Mouse (Mus musculus) neural tube, embryonic 12.5 days (tissue): ENCODE measurements around the gene Wwc2. TPM values are rescaled to one million over a fixed set of nuclear protein-coding genes. Genes with fewer than 3 reads are reported as not detected.
"Not testable (repeated sequence)": the region's sequence is repeated elsewhere in the genome, so short reads cannot be mapped to it uniquely, and the experiment has no call there.

Source experiments
- ATAC-seq: fragments of 200-750 bp; cut with Nextera tagmentation; 2 replicates; pipeline ENCODE4 v1.8.0; 2017; ENCODE audit warnings: low read depth, mild to moderate bottlenecking, moderate TSS enrichment, moderate library complexity; ENCODE audit not compliant: low FRiP score
- H3K27ac ChIP-seq: fragments of 300-500 bp; sonication (generic); 2 replicates; pipeline ENCODE4 v1.5.1; 2016
- H3K27me3 ChIP-seq: fragments of 300-500 bp; sonication (generic); replicated peaks from 2 replicates; pipeline ENCODE4 v1.6.1; 2016; ENCODE audit warnings: mild to moderate bottlenecking
- H3K36me3 ChIP-seq: fragments of 300-500 bp; sonication (generic); 2 replicates; pipeline ENCODE4 v1.6.1; 2016; ENCODE audit warnings: mild to moderate bottlenecking
- H3K4me1 ChIP-seq: fragments of 300-500 bp; sonication (generic); 2 replicates; pipeline ENCODE4 v1.6.1; 2016
- H3K4me2 ChIP-seq: fragments of 300-500 bp; sonication (generic); replicated peaks from 2 replicates; pipeline ENCODE4 v1.6.1; 2016; ENCODE audit warnings: mild to moderate bottlenecking
- H3K4me3 ChIP-seq: fragments of 300-500 bp; sonication (generic); 2 replicates; pipeline ENCODE4 v1.5.1; 2016
- H3K9ac ChIP-seq: fragments of 300-500 bp; sonication (generic); 2 replicates; pipeline ENCODE4 v1.6.1; 2016; ENCODE audit warnings: mild to moderate bottlenecking
- H3K9me3 ChIP-seq: fragments of 300-500 bp; sonication (generic); 2 replicates; pipeline ENCODE4 v1.6.1; 2016; ENCODE audit warnings: mild to moderate bottlenecking
- WGBS: fragments of 180-500 bp; shearing (Covaris S2); methylation state at CpG from one replicate; pipeline ENCODE4 v1.1.7; 2016; 5-methylcytosine and 5-hydroxymethylcytosine counted together
- polyA plus RNA-seq: library from polyadenylated mRNA; unstranded; fragments of >200 nt; fragmentation: Nextera tagmentation; extraction: Ambion mirVana; gene quantifications from 2 replicates; pipeline ENCODE4 v1.2.1, GENCODE M21; 2016

Gene Wwc2
- polyA plus RNA-seq, 1 experiment from 2014 or later, result 11.7 TPM

GRCm38 (mm10) chr8:47824182-47824581 is 166.5 kb downstream of the Wwc2 start, which contains the start of gene Cldn22:
Gene Cldn22 (plus strand): TSS chr8:47824482.
- ATAC-seq, result no peak
- 76% methylated on average over 13 of the region's 13 CpGs for WGBS
- Histone ChIP-seq H3K4me1 (no peaks in the 10 kb centered on the region), H3K27ac (no peak within 1 kb of the TSS), H3K36me3 (peaks cover 5% of the 10 kb centered on the region), H3K9ac (no peak within 1 kb of the TSS), H3K4me3 (no peak within 1 kb of the TSS), H3K4me2 (no peak within 1 kb of the TSS), H3K9me3 (no peaks in the 10 kb centered on the region), H3K27me3 (no peaks in the 10 kb centered on the region)

DNA sequence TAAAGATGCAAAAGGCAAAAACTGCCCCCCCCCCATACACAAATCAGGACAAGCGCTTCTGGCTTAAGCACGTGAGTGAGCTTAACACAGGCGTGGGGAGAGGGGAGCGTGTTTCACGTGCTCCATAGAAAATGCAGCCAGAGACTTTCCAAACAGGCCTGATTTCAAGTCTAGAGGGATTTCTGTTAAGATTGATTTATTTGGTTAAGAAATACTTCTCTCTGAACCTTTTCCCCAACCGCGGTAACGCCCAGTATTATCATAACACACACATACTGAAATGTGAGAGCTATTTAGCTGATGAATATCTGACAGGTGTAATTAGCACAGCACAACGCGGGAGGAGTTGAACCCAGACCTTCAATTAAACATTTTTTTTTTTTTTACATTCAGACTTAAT is 166.9 kb downstream of the Wwc2 start:
- no peak for ATAC-seq
- H3K4me1 ChIP-seq, result no peaks in the 10 kb centered on the region
- H3K36me3 ChIP-seq, result peaks cover 5% of the 10 kb centered on the region
- no peak overlapping the region for H3K4me3 ChIP-seq
- no peaks in the 10 kb centered on the region for H3K27me3 ChIP-seq
- H3K9me3 ChIP-seq, result no peaks in the 10 kb centered on the region
- no peak overlapping the region for H3K27ac ChIP-seq
- no peak overlapping the region for H3K4me2 ChIP-seq
- no peak overlapping the region for H3K9ac ChIP-seq
- WGBS, result 78% methylated on average over 10 of the region's 10 CpGs

DNA sequence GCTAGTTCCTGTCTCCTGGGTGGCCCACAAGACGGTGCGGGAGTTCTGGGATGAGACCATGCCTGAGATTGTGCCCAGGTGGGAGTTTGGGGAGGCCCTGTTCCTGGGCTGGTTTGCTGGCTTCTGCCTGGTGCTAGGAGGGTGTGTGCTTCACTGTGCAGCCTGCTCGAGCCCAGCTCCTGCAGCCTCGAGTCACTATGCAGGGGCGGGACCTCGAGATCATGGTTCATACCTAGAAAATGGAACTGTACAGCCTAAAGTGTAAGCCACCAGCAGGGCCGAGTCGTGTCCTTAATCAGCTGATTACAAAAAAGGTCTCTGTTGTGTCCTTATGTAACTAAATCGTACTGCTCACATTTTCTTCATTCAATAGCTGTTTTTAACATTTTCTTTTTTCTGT is 168.2 kb downstream of the Wwc2 start:
- not testable (repeated sequence) for H3K4me1 ChIP-seq, H3K27ac ChIP-seq, H3K36me3 ChIP-seq, H3K4me3 ChIP-seq, H3K27me3 ChIP-seq, H3K9ac ChIP-seq, H3K4me2 ChIP-seq, ATAC-seq, H3K9me3 ChIP-seq
- WGBS, result 90% methylated on average over 7 of the region's 9 CpGs

- Histone ChIP-seq H3K4me2 (no peak within 1 kb of the TSS), H3K4me3 (no peak within 1 kb of the TSS), H3K27me3 (no peaks in the 10 kb centered on the region), H3K36me3 (no peaks in the 10 kb centered on the region), H3K27ac (no peak within 1 kb of the TSS), H3K9me3 (no peaks in the 10 kb centered on the region), H3K9ac (no peak within 1 kb of the TSS), H3K4me1 (no peaks in the 10 kb centered on the region)
- no peak for ATAC-seq
- 83% methylated on average over 6 of the region's 6 CpGs for WGBS
Observed at GRCm38 (mm10) chr8:47821843-47822242, 168.9 kb downstream of the Wwc2 start, which contains the start of gene Cldn24. Gene Cldn24 (plus strand): TSS chr8:47822143.

DNA sequence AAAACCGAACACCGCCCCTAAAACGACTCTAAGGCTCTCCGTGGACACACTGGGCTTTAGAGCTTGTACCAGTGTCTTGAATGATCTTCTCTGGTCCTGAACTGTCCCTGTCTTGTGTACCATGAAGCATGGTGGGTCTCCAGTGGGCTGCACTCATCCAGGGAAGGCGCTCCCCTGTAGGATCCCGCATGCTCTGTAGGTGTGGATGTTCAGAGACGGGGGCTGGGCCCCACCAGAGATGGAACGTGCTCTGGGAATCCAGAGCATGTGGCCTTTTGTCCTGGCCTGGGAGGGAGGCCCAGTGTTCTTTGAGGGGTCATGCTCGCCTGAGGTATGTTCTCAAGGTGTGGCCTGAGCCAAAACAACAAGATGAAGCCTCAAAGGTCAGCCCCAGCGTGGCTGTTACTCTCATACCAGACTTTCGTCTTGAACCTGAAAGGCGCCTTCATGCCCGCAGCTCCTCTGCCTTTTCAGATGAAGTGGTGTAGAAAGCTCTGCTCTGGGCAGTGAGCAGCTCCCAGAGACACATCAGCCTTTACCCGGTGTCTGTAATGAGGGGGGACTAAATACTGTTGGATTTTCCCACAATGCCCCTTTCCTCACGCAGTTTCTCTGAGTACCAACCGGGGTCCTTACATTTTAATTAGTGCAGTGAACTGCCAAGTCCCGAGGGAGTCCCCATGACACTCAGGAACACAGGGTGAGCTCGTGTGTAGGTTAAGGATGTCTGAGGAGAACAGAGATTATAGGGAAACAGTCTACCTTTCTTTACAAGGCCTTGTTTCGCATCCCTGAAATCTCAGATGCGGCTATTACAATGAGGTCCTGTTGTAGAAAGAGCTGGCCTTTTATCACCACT is 169.6 kb downstream of the Wwc2 start:
- no peak overlapping the region for H3K4me3 ChIP-seq
- H3K9me3 ChIP-seq, result no peaks in the 10 kb centered on the region
- no peak overlapping the region for H3K27ac ChIP-seq
- no peaks in the 10 kb centered on the region for H3K27me3 ChIP-seq
- no peak overlapping the region for H3K9ac ChIP-seq
- no peaks in the 10 kb centered on the region for H3K4me1 ChIP-seq
- 85% methylated on average over 20 of the region's 20 CpGs for WGBS
- ATAC-seq, result no peak
- no peak overlapping the region for H3K4me2 ChIP-seq
- H3K36me3 ChIP-seq, result no peaks in the 10 kb centered on the region

- 90% methylated on average over 8 of the region's 8 CpGs for WGBS
- Histone ChIP-seq H3K4me3 (no peak overlapping the region), H3K27ac (no peak overlapping the region), H3K4me2 (no peak overlapping the region), H3K4me1 (no peaks in the 10 kb centered on the region), H3K36me3 (no peaks in the 10 kb centered on the region), H3K9ac (no peak overlapping the region), H3K9me3 (no peaks in the 10 kb centered on the region), H3K27me3 (no peaks in the 10 kb centered on the region)
- no peak for ATAC-seq
Observed at GRCm38 (mm10) chr8:47819034-47819433, 171.7 kb downstream of the Wwc2 start.

GRCm38 (mm10) chr8:47811221-47811620 is 179.5 kb downstream of the Wwc2 start:
- no peak overlapping the region for H3K27ac ChIP-seq
- H3K9ac ChIP-seq, result no peak overlapping the region
- no peaks in the 10 kb centered on the region for H3K27me3 ChIP-seq
- H3K4me2 ChIP-seq, result no peak overlapping the region
- no peak overlapping the region for H3K4me3 ChIP-seq
- ATAC-seq, result no peak
- WGBS, result 86% methylated on average over 12 of the region's 12 CpGs
- no peaks in the 10 kb centered on the region; the same call in none of the 2 replicates for H3K4me1 ChIP-seq
- no peaks in the 10 kb centered on the region for H3K36me3 ChIP-seq
- H3K9me3 ChIP-seq, result no peaks in the 10 kb centered on the region

- Histone ChIP-seq H3K4me1 (no peaks in the 10 kb centered on the region; the same call in none of the 2 replicates), H3K4me2 (no peak overlapping the region), H3K27ac (no peak overlapping the region), H3K36me3 (no peaks in the 10 kb centered on the region), H3K27me3 (no peaks in the 10 kb centered on the region), H3K9ac (no peak overlapping the region), H3K9me3 (no peaks in the 10 kb centered on the region), H3K4me3 (no peak overlapping the region)
- no peak for ATAC-seq
- 78% methylated on average over 7 of the region's 7 CpGs for WGBS
Observed at GRCm38 (mm10) chr8:47810666-47811015, 180.1 kb downstream of the Wwc2 start.

DNA sequence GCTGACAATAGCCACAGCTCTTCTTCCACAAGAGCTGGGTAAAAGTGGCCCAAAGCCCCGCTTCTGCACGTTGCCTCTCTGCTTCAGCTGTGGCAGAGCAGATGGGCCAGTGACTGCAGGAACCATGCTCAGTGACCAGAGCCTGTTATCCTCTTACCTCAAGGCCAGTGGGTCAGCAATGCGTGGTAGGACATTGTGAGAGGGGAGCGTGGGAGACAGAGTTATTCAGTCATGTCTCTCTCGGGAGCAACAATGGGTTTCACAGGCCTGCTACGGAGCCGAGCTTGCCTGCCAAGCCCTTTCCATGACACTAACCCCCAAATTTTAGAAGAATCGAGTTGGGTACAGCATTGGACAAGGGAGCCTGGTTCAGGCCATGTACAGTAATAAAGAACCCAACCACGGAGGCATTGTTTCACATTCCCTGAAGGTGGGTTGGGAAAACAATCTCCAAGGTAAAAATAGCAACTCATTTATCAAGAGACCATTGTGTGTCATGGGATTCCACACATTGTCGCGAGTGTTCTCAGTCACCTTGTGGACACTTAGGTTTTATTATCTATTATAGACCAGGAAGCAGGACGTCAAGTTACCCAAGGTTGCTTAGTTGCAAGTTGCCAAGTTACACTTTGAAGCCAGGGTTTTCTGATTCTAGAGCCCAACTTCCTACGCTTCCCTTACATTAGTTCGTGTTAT is 180.6 kb downstream of the Wwc2 start:
- no peak overlapping the region for H3K4me2 ChIP-seq
- no peak overlapping the region for H3K27ac ChIP-seq
- H3K27me3 ChIP-seq, result no peaks in the 10 kb centered on the region
- ATAC-seq, result no peak
- no peak overlapping the region for H3K9ac ChIP-seq
- no peak overlapping the region for H3K4me3 ChIP-seq
- no peaks in the 10 kb centered on the region for H3K9me3 ChIP-seq
- 80% methylated on average over 14 of the region's 14 CpGs for WGBS
- H3K36me3 ChIP-seq, result no peaks in the 10 kb centered on the region
- no peaks in the 10 kb centered on the region; the same call in none of the 2 replicates for H3K4me1 ChIP-seq

DNA sequence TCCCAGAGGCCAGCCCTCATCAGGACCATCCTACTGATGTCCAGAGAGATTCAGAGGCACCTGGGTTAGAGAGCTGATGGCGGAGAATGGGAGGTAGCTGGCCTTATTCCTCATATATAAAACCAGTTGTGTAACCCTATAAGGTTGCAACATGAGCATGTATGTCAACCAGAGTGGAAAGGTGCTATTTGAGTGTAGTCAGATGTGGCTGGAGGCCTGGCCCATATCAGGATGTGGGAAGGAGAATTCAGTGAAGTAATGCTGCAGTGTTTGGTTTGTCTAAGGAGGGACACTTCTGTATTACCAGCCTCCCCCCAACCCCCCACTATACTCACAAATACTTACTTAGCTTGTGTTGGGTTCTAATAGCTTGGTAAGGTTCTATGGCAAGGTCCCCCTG is 186.5 kb downstream of the Wwc2 start:
- Histone ChIP-seq H3K9me3 (no peaks in the 10 kb centered on the region), H3K27ac (no peak overlapping the region), H3K9ac (no peak overlapping the region), H3K4me3 (no peak overlapping the region), H3K27me3 (no peaks in the 10 kb centered on the region), H3K4me2 (no peak overlapping the region), H3K4me1 (no peaks in the 10 kb centered on the region; the same call in none of the 2 replicates), H3K36me3 (no peaks in the 10 kb centered on the region)
- WGBS, result 85% methylated on average over 1 of the region's 1 CpGs
- ATAC-seq, result no peak

- Histone ChIP-seq H3K27ac (no peak overlapping the region), H3K9ac (no peak overlapping the region), H3K27me3 (no peaks in the 10 kb centered on the region), H3K4me1 (no peaks in the 10 kb centered on the region; the same call in none of the 2 replicates), H3K4me2 (no peak overlapping the region), H3K9me3 (no peaks in the 10 kb centered on the region), H3K4me3 (no peak overlapping the region), H3K36me3 (no peaks in the 10 kb centered on the region)
- 79% methylated on average over 2 of the region's 2 CpGs for WGBS
- ATAC-seq, result no peak
Observed at GRCm38 (mm10) chr8:47802349-47802748, 188.4 kb downstream of the Wwc2 start.

DNA sequence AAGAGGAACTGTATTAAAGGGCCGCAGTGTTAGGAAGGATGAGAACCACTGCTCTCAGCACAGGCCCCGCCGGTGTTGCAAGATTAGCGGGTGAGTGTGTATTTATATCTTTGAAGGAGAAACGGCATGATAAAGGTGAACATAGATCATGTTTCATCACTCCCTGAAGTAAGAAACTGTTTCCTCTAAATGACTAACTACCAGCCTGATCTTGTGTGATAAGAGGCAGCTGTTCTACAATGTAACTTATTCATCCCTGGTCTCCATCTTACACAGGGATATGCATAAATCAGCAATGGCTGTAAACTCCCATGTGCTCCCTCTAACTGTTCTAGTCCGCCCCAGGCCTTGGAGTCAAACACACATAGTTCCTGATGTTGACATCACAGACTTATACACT is 191.3 kb downstream of the Wwc2 start:
- Histone ChIP-seq H3K9ac (no peak overlapping the region), H3K4me2 (no peak overlapping the region), H3K9me3 (0 out of 2 replicates have a peak, but pooled peaks cover 4% of the 10 kb centered on the region), H3K27me3 (no peaks in the 10 kb centered on the region), H3K4me1 (no peaks in the 10 kb centered on the region), H3K36me3 (no peaks in the 10 kb centered on the region), H3K4me3 (no peak overlapping the region), H3K27ac (no peak overlapping the region)
- ATAC-seq, result no peak
- WGBS, result 82% methylated on average over 6 of the region's 6 CpGs
